Mouse (Mus musculus) cerebellum, postnatal 14 days (tissue): Measurements from ENCODE around the gene Mroh2a.

ENCODE experiments used
- DNase-seq, 2 experiments: peaks; one replicate each; pipeline ENCODE4 v3.0.0; 2021; ENCODE audit warnings: mixed read lengths in 2 of 2

The Mroh2a gene

DNA sequence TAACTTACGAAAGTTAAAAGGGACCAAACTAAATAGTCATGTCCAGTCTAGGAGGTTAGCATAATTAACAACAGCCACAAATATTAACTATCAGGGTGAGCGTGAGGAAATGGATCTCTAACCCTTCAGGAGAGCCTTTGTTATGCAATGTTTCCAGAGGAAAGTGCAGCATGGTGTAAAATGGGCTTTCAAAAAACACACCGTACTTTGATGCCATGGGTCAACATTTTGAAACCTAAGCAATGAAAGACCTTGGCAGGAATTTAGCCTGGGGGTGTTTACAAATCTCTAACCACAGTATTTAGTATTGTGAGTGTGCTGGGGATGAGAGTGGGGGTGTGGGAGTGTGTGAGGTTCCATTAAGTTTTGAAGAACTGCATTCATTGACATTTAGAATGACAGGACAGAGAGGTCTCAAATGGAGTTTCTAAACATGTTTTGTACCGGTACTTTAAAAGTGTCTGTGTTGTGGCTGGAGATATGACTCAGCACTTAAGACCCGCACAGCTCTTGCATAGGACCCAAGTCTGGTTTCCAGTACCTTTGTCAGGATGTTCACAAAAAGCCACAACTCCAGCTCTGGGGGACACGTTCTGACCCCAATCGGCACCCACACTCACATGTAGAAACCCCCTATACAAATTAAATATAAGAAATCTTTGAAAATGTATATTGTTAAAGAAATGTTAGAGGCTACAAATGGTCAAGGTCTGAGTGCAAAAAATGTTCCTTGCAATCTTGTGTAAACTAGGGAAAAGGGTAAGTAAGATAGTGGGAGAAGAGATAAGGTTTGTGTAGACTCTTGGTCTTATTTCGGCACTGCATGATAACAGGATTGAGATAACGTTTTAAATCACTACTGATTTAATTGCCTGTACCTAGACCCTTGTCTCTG, 52.6 kb downstream of the Mroh2a start:
- no peak for DNase-seq

DNA sequence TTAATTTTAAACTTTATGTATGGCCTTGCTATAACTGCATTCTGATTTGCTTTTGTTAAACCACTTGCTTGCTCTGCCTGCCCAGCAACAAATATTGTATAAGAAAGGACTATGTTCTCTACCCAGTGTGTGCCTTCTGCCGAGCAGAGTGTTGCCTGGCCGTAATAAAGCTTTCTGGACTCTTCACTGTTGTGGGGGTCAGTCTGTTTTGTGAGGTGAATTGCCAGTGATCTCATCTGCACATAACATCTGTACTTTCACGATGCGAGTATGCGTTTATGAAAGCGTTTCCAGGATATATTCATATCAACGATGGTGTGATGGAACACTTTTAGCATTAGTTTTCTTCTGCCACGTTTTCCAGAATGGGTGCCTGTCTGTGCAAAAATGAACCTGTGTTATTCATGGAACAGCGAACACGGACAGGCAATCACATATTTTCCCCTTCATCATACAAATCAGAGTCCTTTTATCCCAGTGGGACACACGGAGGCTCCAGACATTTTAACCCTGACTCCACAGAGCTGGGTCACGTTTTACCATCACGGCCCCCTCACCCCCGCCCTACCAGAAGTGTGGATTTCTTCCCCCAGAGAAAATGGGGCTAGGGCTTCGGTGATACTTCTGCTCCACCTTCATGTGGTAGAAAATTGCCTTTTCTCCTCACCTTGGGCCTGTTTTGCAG, 53.4 kb downstream of the Mroh2a start:
- DNase-seq, result no peak

- DNase-seq, result no peak
Observed at GRCm38 (mm10) chr1:88282301-88282700, 55.5 kb downstream of the Mroh2a start.

GRCm38 (mm10) chr1:88283376-88284227, 56.8 kb downstream of the Mroh2a start:
- DNase-seq, result no peak

GRCm38 (mm10) chr1:88284228-88284945, 57.6 kb downstream of the Mroh2a start:
- DNase-seq, result no peak

DNA sequence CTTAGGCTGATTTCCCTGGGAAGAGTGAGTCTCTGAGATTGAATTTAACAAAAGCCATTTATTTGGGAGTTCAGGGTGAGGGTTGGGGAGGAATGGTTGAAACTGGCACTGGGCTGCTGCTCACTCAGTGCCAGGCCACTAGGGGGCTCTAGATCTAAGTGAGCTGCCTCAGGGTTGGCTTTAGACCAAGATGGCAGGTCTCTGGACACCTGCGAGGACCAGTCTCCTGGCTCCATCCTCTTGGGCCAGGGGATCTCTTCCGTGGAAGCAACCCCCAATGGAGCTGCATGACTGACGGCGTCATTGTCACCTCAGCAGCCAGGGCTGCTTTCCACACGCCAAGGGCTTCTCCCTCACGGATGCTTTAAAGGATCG, 58.1 kb downstream of the Mroh2a start:
- DNase-seq, result peak in 1 of 2 experiments; percentile 70

GRCm38 (mm10) chr1:88285652-88286051, 58.9 kb downstream of the Mroh2a start:
- no peak for DNase-seq

GRCm38 (mm10) chr1:88286136-88286845, 59.5 kb downstream of the Mroh2a start:
- no peak for DNase-seq

- peak in 1 of 2 experiments; percentile 16 for DNase-seq
Observed at GRCm38 (mm10) chr1:88286887-88287696, 60.3 kb downstream of the Mroh2a start.

DNA sequence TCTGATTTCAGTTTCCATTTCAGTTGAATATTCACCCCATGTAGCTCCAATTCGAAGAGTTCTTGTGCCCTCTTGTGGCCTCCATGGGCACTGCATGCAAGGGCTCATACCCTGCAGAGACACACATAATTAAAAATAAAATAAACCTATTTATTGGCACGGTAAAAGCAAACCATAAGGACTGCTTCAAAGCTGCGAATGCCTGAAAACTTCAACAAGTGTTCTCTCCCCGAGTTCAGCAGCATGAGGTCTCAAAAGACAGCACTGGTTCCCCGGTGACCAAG, 60.9 kb downstream of the Mroh2a start:
- DNase-seq, result peak; percentile 79 to 85

GRCm38 (mm10) chr1:88288056-88288788, 61.4 kb downstream of the Mroh2a start:
- DNase-seq, result no peak

DNA sequence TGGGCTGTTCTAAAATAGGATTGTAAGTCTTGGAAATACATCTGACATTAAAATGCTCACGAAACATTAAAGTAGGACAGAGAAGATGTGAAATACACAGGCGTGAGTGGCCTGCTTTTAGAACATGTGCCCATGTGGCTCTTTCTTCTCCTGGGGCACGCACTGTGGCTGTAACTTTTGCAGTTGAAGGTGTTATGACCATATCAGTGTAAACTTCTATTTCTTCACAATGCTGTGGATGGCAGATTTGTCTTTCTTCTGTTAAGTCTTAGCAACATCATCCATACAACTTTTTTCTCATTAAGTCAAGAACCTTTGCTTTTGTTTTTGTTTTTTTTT, 62.0 kb downstream of the Mroh2a start:
- DNase-seq, result no peak

DNA sequence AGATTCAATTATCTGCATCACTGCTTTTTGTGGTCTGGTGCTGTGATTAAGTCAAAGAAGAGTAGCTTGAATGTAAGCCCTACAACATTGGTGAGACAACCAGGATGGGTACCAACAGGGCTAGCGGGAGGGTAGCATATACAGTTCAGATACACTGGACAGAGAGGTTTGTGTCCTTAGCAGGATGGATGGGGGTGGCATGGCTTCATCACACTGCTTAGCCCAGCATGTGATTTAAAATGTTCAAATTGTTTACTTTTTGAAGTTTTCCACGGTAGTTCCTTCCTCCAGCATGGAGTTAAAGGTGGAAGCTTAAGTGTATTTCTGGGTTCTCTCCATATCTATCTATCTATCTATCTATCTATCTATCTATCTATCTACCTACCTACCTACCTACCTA, 62.4 kb downstream of the Mroh2a start:
- DNase-seq, result no peak

DNA sequence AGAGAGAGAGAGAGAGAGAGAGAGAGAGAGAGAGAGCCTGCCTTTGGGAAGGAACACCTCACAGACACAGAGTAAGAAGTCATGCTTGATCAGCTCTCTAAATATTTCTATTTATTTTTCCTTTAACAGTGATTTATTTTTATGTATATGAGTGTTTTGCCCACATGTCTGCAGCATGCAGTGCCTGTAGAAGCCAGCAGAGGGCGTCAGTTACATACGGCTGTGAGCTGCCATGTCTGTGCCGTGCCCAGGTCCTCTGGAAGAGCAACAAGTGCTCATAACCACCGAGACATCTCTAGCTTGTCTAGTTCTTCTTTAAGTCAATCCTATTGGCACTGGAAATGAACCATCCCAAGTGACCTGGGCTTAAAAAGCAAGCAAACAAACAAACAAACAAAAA, 63.1 kb downstream of the Mroh2a start:
- DNase-seq, result peak in 1 of 2 experiments; percentile 74

GRCm38 (mm10) chr1:88290511-88290910, 63.7 kb downstream of the Mroh2a start:
- DNase-seq, result no peak

DNA sequence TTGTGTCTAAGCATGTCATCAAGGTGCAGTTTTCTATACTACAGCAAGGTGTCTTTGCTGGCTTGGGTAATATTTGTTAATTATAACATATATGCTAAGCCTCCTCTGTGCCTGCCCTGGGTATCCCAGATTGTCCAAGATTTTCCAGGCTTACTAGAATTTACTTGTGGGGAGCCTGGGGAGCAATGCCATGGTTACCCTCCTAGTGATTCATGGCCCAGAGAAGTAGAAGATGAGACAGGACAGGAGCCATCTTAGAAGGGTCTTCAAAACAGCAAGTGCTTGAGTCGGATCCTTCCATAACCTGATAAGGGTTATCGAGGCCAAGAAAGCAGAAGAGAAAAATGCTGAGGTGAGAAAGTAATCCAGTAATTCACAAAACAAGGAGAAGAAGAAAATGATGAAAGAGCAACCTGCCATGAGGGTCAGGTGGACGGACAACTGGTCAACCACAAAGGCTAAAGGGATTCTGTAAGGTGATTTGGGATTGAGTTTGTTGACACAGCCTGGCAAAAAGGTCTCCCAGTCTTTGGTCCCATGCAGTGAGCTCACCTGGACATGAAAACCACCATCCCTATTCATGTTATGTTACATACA, 64.7 kb downstream of the Mroh2a start:
- DNase-seq, result no peak

DNA sequence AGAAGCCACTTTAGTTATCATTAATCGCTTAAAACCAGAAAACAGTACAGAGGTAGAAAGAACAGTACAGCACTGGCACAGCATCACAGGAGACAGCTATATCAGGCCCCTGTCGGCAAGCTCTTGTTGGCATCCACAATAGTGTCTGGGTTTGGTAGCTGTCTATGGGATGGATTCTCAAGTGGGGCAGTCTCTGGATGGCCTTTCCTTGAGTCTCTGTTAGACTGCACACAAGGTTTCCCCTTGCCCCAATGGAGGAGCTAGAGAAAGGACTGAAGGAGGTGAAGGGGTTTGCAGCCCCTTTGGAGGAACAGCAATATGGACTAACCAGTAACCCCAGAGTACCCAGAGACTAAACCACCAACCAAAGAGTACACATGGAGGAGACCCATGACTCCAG, 65.3 kb downstream of the Mroh2a start:
- no peak for DNase-seq

DNA sequence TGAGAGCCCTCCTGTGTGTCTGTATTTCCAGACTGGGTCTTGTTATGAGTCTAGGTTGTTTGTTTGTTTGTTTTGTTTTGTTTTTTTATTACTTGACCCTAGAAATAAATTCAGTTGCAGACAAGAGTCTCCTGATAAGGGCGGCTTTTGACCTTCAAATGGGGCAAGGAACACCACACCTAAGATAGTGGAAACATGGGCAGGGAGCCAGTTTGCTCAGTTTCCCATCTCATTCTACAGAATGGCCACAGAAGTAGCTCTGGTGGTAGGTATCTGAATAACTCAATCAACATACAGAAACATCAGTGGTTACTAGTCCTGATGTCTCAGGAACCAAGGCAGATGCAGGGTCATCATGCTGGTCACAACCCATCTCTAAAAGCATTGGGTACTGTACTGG, 67.9 kb downstream of the Mroh2a start:
- DNase-seq, result no peak

DNA sequence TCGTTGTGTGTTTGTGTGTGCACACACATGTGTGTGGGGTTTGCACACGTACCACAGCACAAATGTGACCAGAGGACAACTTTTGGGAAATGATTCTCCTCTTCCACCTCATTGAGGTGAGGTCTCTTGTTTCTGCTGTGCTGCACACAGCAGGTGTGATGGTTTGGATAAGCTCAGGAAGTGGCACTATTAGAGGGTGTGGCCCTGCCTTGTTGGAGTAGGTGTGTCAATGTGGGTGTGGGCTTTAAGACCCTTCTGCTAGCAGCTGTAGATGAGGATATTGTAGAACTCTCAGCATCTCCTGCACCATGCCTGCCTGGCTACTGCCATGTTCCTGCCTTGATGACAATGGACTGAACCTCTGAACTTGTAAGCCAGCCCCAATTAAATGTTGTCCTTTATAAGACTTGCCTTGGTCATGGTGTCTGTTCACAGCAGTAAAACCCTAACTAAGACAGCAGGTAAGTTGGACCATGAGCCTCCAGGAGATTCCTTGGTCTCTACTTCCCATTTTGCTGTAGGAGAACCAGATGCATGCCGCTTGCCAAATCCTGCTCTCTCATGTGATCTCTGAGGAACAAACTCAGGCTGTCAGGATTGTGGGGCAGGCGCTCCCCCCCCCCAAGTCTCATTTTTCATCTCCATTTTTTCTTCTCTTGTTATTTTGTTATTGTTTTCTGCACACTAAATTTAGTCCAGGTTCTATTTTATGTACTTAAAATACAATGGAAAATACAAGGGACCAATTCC, 69.6 kb downstream of the Mroh2a start:
- DNase-seq, result no peak
